Comparison of ENCODE assay signal across 13 mouse cellular contexts in genomic region chr7:137963470-137964095, GRCm38 (mm10).
DNase-seq lines count a peak whose midpoint lies in the region; ATAC-seq lines count a peak whose summit lies in the region.
"Had no signal": no experiment of that assay in that cellular context is flagged by ENCODE, and none has a peak within 500 bp of the region (broad histone marks: within the 10 kb centered on the region; RNA-seq: fewer than 3 reads in every experiment).

No protein-coding gene starts in this region.

- ATAC-seq in heart, embryonic 11.5 days (replicated peaks; ENCODE audit: insufficient number of reproducible peaks, low FRiP score, low TSS enrichment), result no peak

- no peak overlapping the region for H3K4me2 ChIP-seq in heart, embryonic 11.5 days
- H3K4me2 ChIP-seq: hindbrain, embryonic 13.5 days had no signal

- H3K36me3 ChIP-seq in heart, embryonic 11.5 days (ENCODE audit: control insufficient read depth, insufficient read depth, low read length), result no peaks in the 10 kb centered on the region
- H3K36me3 ChIP-seq: hindbrain, embryonic 13.5 days had no signal

- H3K27me3 ChIP-seq in heart, embryonic 11.5 days (ENCODE audit: control insufficient read depth, insufficient read depth, low read length), result no peaks in the 10 kb centered on the region
- H3K27me3 ChIP-seq: hindbrain, embryonic 13.5 days had no signal

- intact Hi-C loops in left cerebral cortex, postnatal 14 days (cut with DNase I), result no loop called here

- H3K9me3 ChIP-seq in heart, embryonic 11.5 days (replicated peaks; ENCODE audit: control insufficient read depth, low read length), result no peaks in the 10 kb centered on the region
- H3K9me3 ChIP-seq: hindbrain, embryonic 13.5 days had no signal

- H3K4me3 ChIP-seq in heart, embryonic 11.5 days (ENCODE audit: low read depth, low read length), result no peak overlapping the region
- H3K4me3 ChIP-seq: hindbrain, embryonic 13.5 days; myocyte had no signal

- H3K4me1 ChIP-seq in heart, embryonic 11.5 days (ENCODE audit: control insufficient read depth, insufficient read depth, low read length), result no peaks in the 10 kb centered on the region
- H3K4me1 ChIP-seq: hindbrain, embryonic 13.5 days had no signal

- H3K9ac ChIP-seq in heart, embryonic 11.5 days (ENCODE audit: low read depth, low read length), result no peak overlapping the region
- H3K9ac ChIP-seq: hindbrain, embryonic 13.5 days had no signal

- H3K27ac ChIP-seq in heart, embryonic 11.5 days (ENCODE audit: low read depth, low read length), result no peak overlapping the region
- H3K27ac ChIP-seq: hindbrain, embryonic 13.5 days had no signal

- 44% methylated on average over 3 of the region's 3 CpGs for WGBS in heart, embryonic 11.5 days (ENCODE audit: insufficient replicate concordance)

- DNase-seq in heart, adult 9 months (ENCODE audit: low spot score in 2 of 2), result peak; percentile 2 to 6
- DNase-seq in cerebellum, adult 11 months, result peak; percentile 13
- DNase-seq in cerebellum, postnatal 25 days, result peak; percentile 36 to 58
- peak; percentile 27 to 63 for DNase-seq in left cerebral cortex, postnatal 14 days (ENCODE audit: low spot score in 2 of 2)
- DNase-seq in spleen, adult 18-20 months, result no peak
- no peak for DNase-seq in ovary, postnatal 14 days (ENCODE audit: low spot score)
- DNase-seq in kidney, postnatal 4 days, result no peak
- DNase-seq: kidney, adult 9 months; lung, adult 18-20 months; thymus, postnatal 36 days had no signal

Comparison
In these comparisons a context has a peak if more than half of its experiments do, and no peak if none do; other contexts are left out.
1. DNase-seq: peak in heart, adult 9 months (2 of 2), cerebellum, adult 11 months (single experiment), cerebellum, postnatal 25 days (2 of 2) and left cerebral cortex, postnatal 14 days (2 of 2); none in spleen, adult 18-20 months (0 of 2), ovary, postnatal 14 days (single experiment) and kidney, postnatal 4 days (0 of 2).